Mouse (Mus musculus) MEL (cell line): ENCODE results near the gene Ccdc105. TPM values are rescaled to one million over a fixed set of nuclear protein-coding genes. Genes with fewer than 3 reads are reported as not detected.

Source experiments
- DNase-seq: peaks from one replicate; pipeline ENCODE4 v3.0.0; 2011; ENCODE audit warnings: low read depth, low spot score
- H3K27ac ChIP-seq: 2 replicates; pipeline ENCODE4 v1.5.1; 2012; ENCODE audit warnings: low read depth, mild to moderate bottlenecking, control low read depth, low read length, moderate library complexity; ENCODE audit not compliant: control insufficient read depth
- H3K27me3 ChIP-seq, 2 experiments: fragments of 150-350 bp in 1 of 2; sonication (generic) in 1 of 2; 2 replicates each; pipeline ENCODE4 v1.6.1; 2012; ENCODE audit warnings: low read length in 2 of 2, mild to moderate bottlenecking in 2 of 2, improper control_type of control experiment in 1 of 2, moderate library complexity in 1 of 2; ENCODE audit not compliant: insufficient read depth in 2 of 2, control insufficient read depth in 1 of 2
- H3K36me3 ChIP-seq, 2 experiments: 2 replicates each; pipeline ENCODE4 v1.6.1; 2012 to 2014; ENCODE audit warnings: low read length in 2 of 2, improper control_type of control experiment in 1 of 2, inconsistent platforms in 1 of 2, mild to moderate bottlenecking in 1 of 2; ENCODE audit not compliant: insufficient read depth in 2 of 2, control insufficient read depth in 1 of 2
- H3K4me1 ChIP-seq, 2 experiments: fragments of 150-350 bp in 1 of 2; sonication (generic) in 1 of 2; 2 replicates each; pipeline ENCODE4 v1.6.1; 2012; ENCODE audit warnings: low read length in 2 of 2, improper control_type of control experiment in 1 of 2, mild to moderate bottlenecking in 1 of 2; ENCODE audit not compliant: insufficient read depth in 2 of 2, control insufficient read depth in 1 of 2
- H3K4me3 ChIP-seq, 2 experiments: fragments of 150-350 bp in 1 of 2; sonication (generic) in 1 of 2; 2 replicates each; pipeline ENCODE4 v1.5.1; 2012; ENCODE audit warnings: low read depth in 2 of 2, low read length in 2 of 2, mild to moderate bottlenecking in 2 of 2, moderate library complexity in 2 of 2, control low read depth in 1 of 2, improper control_type of control experiment in 1 of 2; ENCODE audit not compliant: control insufficient read depth in 1 of 2, insufficient read depth in 1 of 2
- H3K79me2 ChIP-seq: 2 replicates; pipeline ENCODE4 v1.6.1; 2012; ENCODE audit warnings: mild to moderate bottlenecking, low read length, moderate library complexity; ENCODE audit not compliant: control insufficient read depth, poor library complexity, insufficient read depth
- H3K9ac ChIP-seq: 2 replicates; pipeline ENCODE4 v1.6.1; 2012; ENCODE audit warnings: low read depth, mild to moderate bottlenecking, control low read depth, low read length, moderate library complexity; ENCODE audit not compliant: control insufficient read depth, poor library complexity, severe bottlenecking
- H3K9me3 ChIP-seq: fragments of 150-350 bp; sonication (generic); replicated peaks from 2 replicates; pipeline ENCODE4 v1.6.1; 2012; ENCODE audit warnings: mild to moderate bottlenecking, low read length, improper control_type of control experiment, moderate library complexity; ENCODE audit not compliant: insufficient read depth
- BHLHE40 ChIP-seq: IDR thresholded peaks from 2 replicates; pipeline ENCODE4 v1.6.1; 2012; ENCODE audit warnings: low read depth, mild to moderate bottlenecking, inconsistent platforms, low read length, improper control_type of control experiment, borderline replicate concordance
- CHD1 ChIP-seq: IDR thresholded peaks from 2 replicates; pipeline ENCODE4 v1.6.1; 2012; ENCODE audit warnings: low read depth, mild to moderate bottlenecking, inconsistent platforms, low read length, improper control_type of control experiment
- CHD2 ChIP-seq: IDR thresholded peaks from 2 replicates; pipeline ENCODE4 v1.6.1; 2011; ENCODE audit warnings: low read length, improper control_type of control experiment
- CTCF ChIP-seq, 3 experiments: IDR thresholded peaks in 2 of 3; conservative IDR thresholded peaks in 1 of 3; 2 replicates each; pipeline ENCODE4 v1.5.1; 2011 to 2012; ENCODE audit warnings: low read length in 3 of 3, low read depth in 2 of 3, mild to moderate bottlenecking in 2 of 3, improper control_type of control experiment in 1 of 3, inconsistent platforms in 1 of 3, mixed read lengths in 1 of 3, moderate library complexity in 1 of 3; ENCODE audit not compliant: control insufficient read depth in 1 of 3, insufficient read depth in 1 of 3, poor library complexity in 1 of 3, severe bottlenecking in 1 of 3
- E2F4 ChIP-seq: IDR thresholded peaks from 2 replicates; pipeline ENCODE4 v1.6.1; 2011; ENCODE audit warnings: low read depth, low read length, improper control_type of control experiment, borderline replicate concordance
- ELF1 ChIP-seq: IDR thresholded peaks from 2 replicates; pipeline ENCODE4 v1.6.1; 2014; ENCODE audit warnings: low read depth, mild to moderate bottlenecking, inconsistent platforms, low read length, improper control_type of control experiment, moderate library complexity
- GABPA ChIP-seq: IDR thresholded peaks from 2 replicates; pipeline ENCODE4 v1.6.1; 2012; ENCODE audit warnings: low read depth, mild to moderate bottlenecking, inconsistent platforms, low read length, improper control_type of control experiment, moderate library complexity
- GATA1 ChIP-seq: IDR thresholded peaks from 2 replicates; pipeline ENCODE4 v1.6.1; 2011; ENCODE audit warnings: low read depth, low read length, improper control_type of control experiment
- HCFC1 ChIP-seq: IDR thresholded peaks from 2 replicates; pipeline ENCODE4 v1.6.1; 2012; ENCODE audit warnings: low read depth, mild to moderate bottlenecking, inconsistent platforms, low read length, improper control_type of control experiment, moderate library complexity
- MAZ ChIP-seq: IDR thresholded peaks from 2 replicates; pipeline ENCODE4 v1.6.1; 2012; ENCODE audit warnings: low read depth, mild to moderate bottlenecking, inconsistent platforms, low read length, improper control_type of control experiment
- MEF2A ChIP-seq: IDR thresholded peaks from 2 replicates; pipeline ENCODE4 v1.6.1; 2014; ENCODE audit warnings: low read depth, mild to moderate bottlenecking, inconsistent platforms, low read length, improper control_type of control experiment; ENCODE audit not compliant: poor library complexity, insufficient replicate concordance, severe bottlenecking; ENCODE audit errors: extremely low read depth
- MYC ChIP-seq: IDR thresholded peaks from 2 replicates; pipeline ENCODE4 v1.6.1; 2011; ENCODE audit warnings: low read depth, mild to moderate bottlenecking, low read length, improper control_type of control experiment, moderate library complexity
- POLR2AphosphoS2 ChIP-seq: IDR thresholded peaks from 2 replicates; pipeline ENCODE4 v1.6.1; 2011; ENCODE audit warnings: low read length, improper control_type of control experiment
- POLR2AphosphoS5 ChIP-seq: IDR thresholded peaks from 2 replicates; pipeline ENCODE4 v1.6.1; 2012; ENCODE audit warnings: low read depth, borderline replicate concordance, mild to moderate bottlenecking, inconsistent platforms, low read length, moderate library complexity, mixed read lengths
- RCOR1 ChIP-seq: IDR thresholded peaks from 2 replicates; pipeline ENCODE4 v1.6.1; 2012; ENCODE audit warnings: low read depth, mild to moderate bottlenecking, inconsistent platforms, low read length, improper control_type of control experiment
- SIN3A ChIP-seq: IDR thresholded peaks from 2 replicates; pipeline ENCODE4 v1.6.1; 2012; ENCODE audit warnings: low read length, improper control_type of control experiment, inconsistent platforms
- SMC3 ChIP-seq: IDR thresholded peaks from 2 replicates; pipeline ENCODE4 v1.6.1; 2011; ENCODE audit warnings: low read depth, low read length, improper control_type of control experiment
- TAL1 ChIP-seq: IDR thresholded peaks from 2 replicates; pipeline ENCODE4 v1.6.1; 2012; ENCODE audit warnings: mild to moderate bottlenecking, inconsistent platforms, low read length, moderate library complexity, mixed read lengths
- TCF12 ChIP-seq: IDR thresholded peaks from 2 replicates; pipeline ENCODE4 v1.6.1; 2014; ENCODE audit warnings: low read depth, mild to moderate bottlenecking, inconsistent platforms, low read length, improper control_type of control experiment, moderate library complexity
- UBTF ChIP-seq: IDR thresholded peaks from 2 replicates; pipeline ENCODE4 v1.6.1; 2012; ENCODE audit warnings: low read depth, mild to moderate bottlenecking, inconsistent platforms, low read length, improper control_type of control experiment, moderate library complexity, borderline replicate concordance; ENCODE audit not compliant: insufficient read depth
- ZC3H11A ChIP-seq: IDR thresholded peaks from 2 replicates; pipeline ENCODE4 v1.6.1; 2012; ENCODE audit warnings: low read depth, mild to moderate bottlenecking, inconsistent platforms, low read length, improper control_type of control experiment
- ZKSCAN1 ChIP-seq: IDR thresholded peaks from 2 replicates; pipeline ENCODE4 v1.6.1; 2012; ENCODE audit warnings: low read depth, mild to moderate bottlenecking, inconsistent platforms, low read length, improper control_type of control experiment, moderate library complexity
- ZNF384 ChIP-seq: IDR thresholded peaks from 2 replicates; pipeline ENCODE4 v1.6.1; 2012; ENCODE audit warnings: low read depth, mild to moderate bottlenecking, inconsistent platforms, low read length, improper control_type of control experiment
- polyA plus RNA-seq, 2 experiments: library from polyadenylated mRNA; stranded (reverse) in 1 of 2; unstranded in 1 of 2; fragments of >175 nt in 1 of 2; fragments of >200 nt in 1 of 2; gene quantifications; 2 replicates each; pipeline versions ENCODE4 v1.2.1 to v1.2.4; 2012; ENCODE audit warnings: low replicate concordance in 2 of 2, low read depth in 1 of 2; ENCODE audit not compliant: insufficient read length in 2 of 2, insufficient read depth in 1 of 2, missing spikeins in 1 of 2
- total RNA-seq: library from RNA; depleted of rRNA; stranded (reverse); fragments of 300-350 nt; gene quantifications from 2 replicates; pipeline ENCODE4 v1.2.3, GENCODE M21; 2012; rRNA removed

Gene Ccdc105
- total RNA-seq (not detected in 2 replicates), polyA plus RNA-seq (not detected)

- no peaks in the 10 kb centered on the region; a peak in 1 of 4 replicates for H3K27me3 ChIP-seq
- no peak within 1 kb of the TSS for H3K27ac ChIP-seq
- DNase-seq, result no peak
- TF ChIP-seq MYC (no peak), HCFC1 (no peak)
- H3K4me1 ChIP-seq, result no peaks in the 10 kb centered on the region
- H3K9ac ChIP-seq, result no peak within 1 kb of the TSS
- H3K4me3 ChIP-seq, result no peak within 1 kb of the TSS
- H3K9me3 ChIP-seq, result no peaks in the 10 kb centered on the region
- no peaks in the 10 kb centered on the region for H3K79me2 ChIP-seq
- H3K36me3 ChIP-seq, result no peaks in the 10 kb centered on the region
Measured at GRCm38 (mm10) chr10:78752452-78753191, at the start of gene Ccdc105. Gene Ccdc105 (minus strand): TSS chr10:78753065.

- no peak for TF ChIP-seq ZC3H11A
- TF ChIP-seq CHD1, result no peak
- no peak for TF ChIP-seq CTCF (IDR thresholded peaks at IDR 0.05 in 2 of 3, conservative IDR thresholded peaks at IDR 0.05 in 1 of 3; ENCODE audit: control insufficient read depth in 1 of 3, insufficient read depth in 1 of 3, low read depth in 2 of 3, low read length in 3 of 3, poor library complexity in 1 of 3, severe bottlenecking in 1 of 3)
- TF ChIP-seq MEF2A, result no peak
- no peak for TF ChIP-seq SIN3A
- no peak for TF ChIP-seq BHLHE40
- no peak for TF ChIP-seq MAZ
- no peak overlapping the region for H3K4me3 ChIP-seq
- H3K36me3 ChIP-seq, result no peaks in the 10 kb centered on the region
- H3K9ac ChIP-seq, result no peak overlapping the region
- no peaks in the 10 kb centered on the region for H3K9me3 ChIP-seq
- H3K79me2 ChIP-seq, result no peaks in the 10 kb centered on the region
- DNase-seq, result no peak
- H3K27me3 ChIP-seq, result no peaks in the 10 kb centered on the region
- H3K4me1 ChIP-seq, result no peaks in the 10 kb centered on the region
- H3K27ac ChIP-seq, result no peak overlapping the region
Measured at GRCm38 (mm10) chr10:78801449-78801848, 48.6 kb upstream of the Ccdc105 start.

- H3K4me3 ChIP-seq, result no peak overlapping the region
- no peaks in the 10 kb centered on the region for H3K79me2 ChIP-seq
- H3K9ac ChIP-seq, result no peak overlapping the region
- H3K27me3 ChIP-seq, result no peaks in the 10 kb centered on the region
- no peak overlapping the region for H3K27ac ChIP-seq
- no peak for DNase-seq
- H3K4me1 ChIP-seq, result no peaks in the 10 kb centered on the region
- H3K9me3 ChIP-seq, result no peaks in the 10 kb centered on the region
- H3K36me3 ChIP-seq, result no peaks in the 10 kb centered on the region
- TF ChIP-seq GABPA (no peak), E2F4 (no peak), SMC3 (peak; percentile 26), UBTF (no peak), ZNF384 (no peak), MAZ (no peak), CTCF (IDR thresholded peaks at IDR 0.05 in 2 of 3, conservative IDR thresholded peaks at IDR 0.05 in 1 of 3; ENCODE audit: control insufficient read depth in 1 of 3, insufficient read depth in 1 of 3, low read depth in 2 of 3, low read length in 3 of 3, poor library complexity in 1 of 3, severe bottlenecking in 1 of 3) (peak in 1 of 3 experiments; percentile 9; a peak in 1 of 6 replicates), CHD2 (no peak), ELF1 (no peak), ZKSCAN1 (no peak), TCF12 (no peak), POLR2AphosphoS2 (no peak), TAL1 (no peak), GATA1 (no peak), POLR2AphosphoS5 (no peak), RCOR1 (no peak)
Measured at GRCm38 (mm10) chr10:78790561-78790960, 37.7 kb upstream of the Ccdc105 start.
